Mouse (Mus musculus) stomach, postnatal 0 days (tissue): ENCODE data around the gene Grin2c. TPM values are rescaled to one million over a fixed set of nuclear protein-coding genes. Genes with fewer than 3 reads are reported as not detected.

Source experiments
- ATAC-seq: fragments of 200-750 bp; cut with Nextera tagmentation; 2 replicates; pipeline ENCODE4 v1.8.0; 2017; ENCODE audit not compliant: low FRiP score, low TSS enrichment
- DNase-seq: peaks from one replicate; pipeline ENCODE4 v3.0.0-alpha.2; 2016; ENCODE audit warnings: low spot score
- H3K27ac ChIP-seq: fragments of 300-500 bp; sonication (generic); replicated peaks from 2 replicates; pipeline ENCODE4 v1.5.1; 2014; ENCODE audit warnings: mild to moderate bottlenecking, control low read depth
- H3K27me3 ChIP-seq: fragments of 300-500 bp; sonication (generic); 2 replicates; pipeline ENCODE4 v1.6.1; 2014; ENCODE audit warnings: low read length; ENCODE audit not compliant: control insufficient read depth, insufficient read depth
- H3K36me3 ChIP-seq: fragments of 300-500 bp; sonication (generic); 2 replicates; pipeline ENCODE4 v1.6.1; 2014; ENCODE audit warnings: low read length, mixed read lengths; ENCODE audit not compliant: control insufficient read depth, insufficient read depth
- H3K4me1 ChIP-seq: fragments of 300-500 bp; sonication (generic); replicated peaks from 2 replicates; pipeline ENCODE4 v1.6.1; 2014; ENCODE audit warnings: antibody characterized with exemption; ENCODE audit not compliant: control insufficient read depth, insufficient read depth
- H3K4me2 ChIP-seq: fragments of 300-500 bp; sonication (generic); replicated peaks from 2 replicates; pipeline ENCODE4 v1.6.1; 2014; ENCODE audit warnings: low read depth, mild to moderate bottlenecking, control low read depth, moderate library complexity
- H3K4me3 ChIP-seq: fragments of 300-500 bp; sonication (generic); 2 replicates; pipeline ENCODE4 v1.5.1; 2014; ENCODE audit warnings: low read depth, low read length, control low read depth
- H3K9ac ChIP-seq: fragments of 300-500 bp; sonication (generic); 2 replicates; pipeline ENCODE4 v1.6.1; 2014; ENCODE audit warnings: mild to moderate bottlenecking, low read length, control low read depth, mixed read lengths
- H3K9me3 ChIP-seq: fragments of 300-500 bp; sonication (generic); 2 replicates; pipeline ENCODE4 v1.6.1; 2016; ENCODE audit warnings: low read length; ENCODE audit not compliant: control insufficient read depth
- CTCF ChIP-seq: IDR thresholded peaks from 2 replicates; pipeline ENCODE4 v1.5.1; 2016; ENCODE audit warnings: antibody characterized with exemption, low read depth, mild to moderate bottlenecking, moderate library complexity
- EP300 ChIP-seq: optimal IDR thresholded peaks from 2 replicates; pipeline ENCODE3; 2016; ENCODE audit warnings: antibody characterized with exemption
- WGBS: fragments of 180-500 bp; shearing (Covaris S2); extraction: QIAGEN DNeasy Blood & Tissue Kit; methylation state at CpG from one replicate; pipeline ENCODE4 v1.1.7; 2014; 5-methylcytosine and 5-hydroxymethylcytosine counted together
- polyA plus RNA-seq: library from polyadenylated mRNA; unstranded; fragments of >200 nt; fragmentation: Nextera tagmentation; extraction: Ambion mirVana; gene quantifications from 2 replicates; pipeline ENCODE4 v1.2.1, GENCODE M21; 2015

Grin2c gene
- polyA plus RNA-seq, 1 experiment from 2014 or later: not detected

DNA sequence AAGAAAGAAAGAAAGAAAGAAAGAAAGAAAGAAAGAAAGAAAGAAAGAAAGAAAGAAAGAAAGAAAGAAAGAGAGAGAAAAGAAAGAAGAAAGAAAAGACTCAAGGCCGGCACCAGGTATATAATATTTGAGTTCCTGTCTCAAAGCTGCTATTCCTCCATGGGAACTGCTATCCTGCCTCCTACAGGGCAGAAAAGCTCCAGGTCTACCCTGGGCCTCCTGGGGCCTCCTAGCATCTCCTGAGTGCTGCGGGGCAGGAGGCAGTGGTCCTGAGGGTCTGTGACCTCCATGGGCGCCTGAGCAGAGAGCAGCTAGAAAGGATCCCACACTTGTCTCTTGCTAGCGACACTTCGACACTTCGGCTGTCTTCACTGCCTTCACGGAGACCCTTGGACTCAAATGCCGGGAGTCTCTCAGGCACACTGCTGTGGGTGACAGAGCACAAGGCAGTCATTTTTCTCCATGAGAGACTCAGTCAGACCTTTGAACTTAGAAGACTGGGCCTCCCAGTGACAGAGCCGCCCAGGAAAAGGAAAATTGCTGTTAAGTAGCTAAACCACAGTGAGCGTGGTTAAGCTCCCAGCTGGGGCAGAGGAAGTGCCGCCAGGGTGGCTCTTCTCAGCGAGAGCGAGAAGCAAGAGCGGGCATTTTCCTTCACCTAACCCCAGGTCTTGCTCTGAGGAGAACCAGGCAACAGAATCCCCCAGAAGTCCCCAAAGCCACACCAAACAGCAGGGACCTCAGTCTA lies 35.7 kb downstream of the Grin2c start:
- H3K27me3 ChIP-seq: no peaks in the 10 kb centered on the region
- no peak for ATAC-seq
- no peaks in the 10 kb centered on the region for H3K9me3 ChIP-seq
- no peak overlapping the region for H3K27ac ChIP-seq
- H3K4me2 ChIP-seq: no peak overlapping the region
- no peak overlapping the region for H3K4me3 ChIP-seq
- no peak for DNase-seq
- TF ChIP-seq CTCF (no peak; the same call in 1 of the 2 replicates), EP300 (no peak)
- WGBS: 58% methylated on average over 14 of the region's 14 CpGs
- no peaks in the 10 kb centered on the region for H3K4me1 ChIP-seq
- H3K9ac ChIP-seq: no peak overlapping the region
- no peaks in the 10 kb centered on the region for H3K36me3 ChIP-seq

DNA sequence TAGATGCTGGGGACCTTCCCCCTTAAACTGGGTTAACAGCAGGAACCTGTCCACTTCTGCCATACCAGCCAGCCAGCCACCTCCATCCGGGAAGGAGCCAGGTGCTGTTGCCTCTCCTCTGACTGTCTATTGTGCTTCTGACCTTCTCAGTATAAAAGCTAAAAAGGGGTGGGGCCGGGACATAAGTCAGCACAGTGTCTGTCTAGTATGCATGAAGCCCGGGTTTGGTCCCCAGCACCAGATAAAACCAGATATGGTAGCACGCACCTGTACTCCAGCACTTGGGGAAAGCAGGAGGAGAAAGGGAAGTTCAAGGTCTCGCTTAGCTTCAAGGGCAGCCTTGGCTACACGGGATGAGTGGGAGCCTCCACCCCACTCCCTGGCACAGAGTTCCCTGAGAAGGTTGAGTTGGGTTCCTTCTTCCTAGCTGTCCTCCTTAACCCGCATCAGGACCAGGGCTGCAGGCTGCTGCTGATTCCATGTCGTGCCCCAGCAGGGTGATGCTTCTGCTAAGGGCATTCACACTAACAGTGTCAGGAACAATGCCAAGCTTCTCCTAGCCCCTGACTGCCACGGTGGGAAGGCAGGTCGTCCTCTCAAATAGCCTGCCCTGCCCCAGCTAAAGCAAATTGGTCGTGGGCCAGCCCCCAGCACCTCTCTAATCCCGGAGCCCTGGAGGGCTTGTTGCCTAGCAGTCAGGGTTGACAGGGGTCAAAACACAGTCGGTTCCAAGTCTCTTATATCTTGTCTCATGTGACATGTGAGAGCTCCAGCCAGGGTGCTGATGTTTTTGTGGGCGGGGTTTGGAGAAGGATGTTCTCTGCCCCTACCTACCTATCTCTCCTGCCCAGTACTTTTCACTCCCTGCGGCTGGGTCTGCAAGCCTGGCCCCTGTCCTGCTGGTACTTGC lies 37.8 kb downstream of the Grin2c start:
- Histone ChIP-seq H3K4me2 (no peak overlapping the region), H3K27ac (no peak overlapping the region), H3K27me3 (no peaks in the 10 kb centered on the region), H3K4me1 (no peaks in the 10 kb centered on the region), H3K36me3 (no peaks in the 10 kb centered on the region), H3K4me3 (no peak overlapping the region), H3K9me3 (no peaks in the 10 kb centered on the region), H3K9ac (no peak overlapping the region)
- 57% methylated on average over 15 of the region's 15 CpGs for WGBS
- DNase-seq (no peak), ATAC-seq (no peak)
- TF ChIP-seq CTCF: no peak

DNA sequence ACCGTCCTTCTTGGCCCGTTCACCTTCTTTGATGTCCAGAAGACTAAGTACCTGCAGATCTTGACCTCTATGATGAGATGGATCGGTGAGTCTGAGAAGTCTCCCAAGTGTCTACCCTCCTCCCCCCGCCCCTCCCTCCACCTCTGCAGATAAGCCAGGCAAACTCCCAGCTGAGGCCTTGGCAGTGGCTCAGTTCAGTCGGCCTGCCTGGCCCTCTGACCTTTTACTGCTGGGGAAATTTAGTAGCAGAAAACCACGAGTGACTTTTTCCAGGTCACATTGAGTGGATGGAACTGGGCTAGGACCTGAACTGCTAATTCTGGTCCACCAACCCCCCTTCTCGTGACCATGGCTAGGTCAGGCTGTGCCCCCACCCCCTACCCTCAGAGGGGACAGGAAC lies 38.6 kb downstream of the Grin2c start:
- no peak overlapping the region for H3K27ac ChIP-seq
- DNase-seq (no peak), ATAC-seq (no peak)
- H3K36me3 ChIP-seq: no peaks in the 10 kb centered on the region
- no peaks in the 10 kb centered on the region for H3K4me1 ChIP-seq
- WGBS: 69% methylated on average over 7 of the region's 7 CpGs
- no peak overlapping the region for H3K4me3 ChIP-seq
- H3K9ac ChIP-seq: no peak overlapping the region
- no peaks in the 10 kb centered on the region for H3K27me3 ChIP-seq
- TF ChIP-seq EP300 (no peak), CTCF (no peak)
- H3K9me3 ChIP-seq: no peaks in the 10 kb centered on the region
- H3K4me2 ChIP-seq: no peak overlapping the region

DNA sequence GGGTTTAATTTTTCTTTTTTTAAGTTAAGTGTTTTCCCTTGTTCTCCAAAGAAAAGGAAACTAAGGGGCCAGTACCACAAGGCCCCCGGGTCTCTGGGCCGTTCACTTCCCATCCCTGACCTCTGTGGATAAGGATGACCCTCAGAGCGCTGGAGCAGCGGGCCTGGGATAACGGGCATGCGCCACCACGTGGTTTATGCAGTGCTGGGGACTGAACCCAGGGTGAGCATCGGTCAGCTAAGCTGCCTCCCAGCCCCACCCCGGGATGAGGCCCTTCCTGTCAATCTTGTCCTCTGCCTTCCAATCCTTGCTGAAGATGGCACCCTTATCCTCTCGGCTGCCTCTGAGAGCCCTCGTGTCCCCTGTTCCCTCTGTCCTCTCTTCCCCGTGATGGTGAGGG lies 39.4 kb downstream of the Grin2c start:
- H3K9ac ChIP-seq: no peak overlapping the region
- 68% methylated on average over 12 of the region's 12 CpGs for WGBS
- ATAC-seq (no peak), DNase-seq (no peak)
- H3K9me3 ChIP-seq: no peaks in the 10 kb centered on the region
- H3K4me3 ChIP-seq: no peak overlapping the region
- TF ChIP-seq EP300 (no peak), CTCF (no peak)
- no peaks in the 10 kb centered on the region; the same call in 1 of the 2 replicates for H3K4me1 ChIP-seq
- no peak overlapping the region for H3K4me2 ChIP-seq
- H3K27me3 ChIP-seq: no peaks in the 10 kb centered on the region
- H3K36me3 ChIP-seq: no peaks in the 10 kb centered on the region
- no peak overlapping the region for H3K27ac ChIP-seq

DNA sequence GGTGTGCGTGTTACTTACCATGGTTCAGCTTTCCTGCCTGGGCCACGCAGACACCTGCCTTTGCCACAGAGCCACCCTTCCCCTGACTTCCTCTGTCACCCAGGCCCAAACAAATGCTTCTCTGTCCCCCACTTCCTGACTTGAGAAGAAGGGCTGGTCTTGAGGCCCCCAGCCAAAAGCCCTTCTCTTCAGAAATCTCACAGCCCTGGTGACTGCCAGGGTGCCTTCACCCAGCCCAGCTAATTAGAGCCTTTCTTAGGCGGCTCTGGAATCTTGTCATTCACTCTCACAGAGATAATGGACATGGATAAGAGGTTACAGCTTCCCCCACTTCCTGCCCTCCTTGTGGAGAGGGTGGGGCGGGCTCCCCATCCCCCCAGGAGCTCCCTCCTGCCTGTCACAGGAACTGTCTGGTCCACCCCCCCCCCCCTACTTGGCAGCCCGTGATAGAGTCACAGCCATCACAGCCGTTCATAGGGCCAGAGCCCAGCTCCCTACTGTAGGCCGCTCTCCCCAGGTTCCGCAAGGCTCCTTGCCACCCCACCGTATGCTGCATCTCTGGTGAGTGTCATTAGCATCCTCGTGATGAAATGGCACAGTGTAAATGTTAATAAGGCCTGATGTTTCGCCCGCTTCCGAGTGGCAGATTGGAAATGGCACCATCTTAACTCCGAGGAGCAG lies 40.1 kb downstream of the Grin2c start:
- H3K27ac ChIP-seq: no peak overlapping the region
- H3K27me3 ChIP-seq: no peaks in the 10 kb centered on the region
- H3K4me3 ChIP-seq: no peak overlapping the region
- WGBS: 65% methylated on average over 14 of the region's 14 CpGs
- TF ChIP-seq CTCF (no peak), EP300 (no peak)
- no peak for DNase-seq
- peaks cover 3% of the 10 kb centered on the region; the same call in 1 of the 2 replicates for H3K4me1 ChIP-seq
- no peaks in the 10 kb centered on the region for H3K36me3 ChIP-seq
- H3K4me2 ChIP-seq: no peak overlapping the region
- no peak overlapping the region for H3K9ac ChIP-seq
- H3K9me3 ChIP-seq: no peaks in the 10 kb centered on the region
- no peak for ATAC-seq
